Mouse (Mus musculus) E14TG2a.4 (cell line): ENCODE results near the gene Hoxa10.
A peak's percentile ranks its signal among the peaks of the same experiment; 100 is the strongest.

Source experiments
- H3K27me3 ChIP-seq: 2 replicates; pipeline ENCODE4 v1.6.1; 2014; ENCODE audit warnings: low read length, control low read depth; ENCODE audit not compliant: insufficient read depth
- H3K36me3 ChIP-seq: 2 replicates; pipeline ENCODE4 v1.6.1; 2014; ENCODE audit warnings: low read length, control low read depth; ENCODE audit not compliant: insufficient read depth
- H3K4me1 ChIP-seq: replicated peaks from 2 replicates; pipeline ENCODE4 v1.6.1; 2014; ENCODE audit warnings: low read depth, low read length, control low read depth
- H3K4me3 ChIP-seq: replicated peaks from 2 replicates; pipeline ENCODE4 v1.5.1; 2014; ENCODE audit warnings: mild to moderate bottlenecking, low read length
- H3K9me3 ChIP-seq: 2 replicates; pipeline ENCODE4 v1.6.1; 2014; ENCODE audit warnings: low read length, control low read depth
- CTCF ChIP-seq: conservative IDR thresholded peaks from 2 replicates; pipeline ENCODE4 v1.5.1; 2014; ENCODE audit warnings: low read length
- NANOG ChIP-seq: IDR thresholded peaks from 2 replicates; pipeline ENCODE4 v1.6.1; 2014; ENCODE audit warnings: borderline replicate concordance, low read length, mixed read lengths
- POU5F1 ChIP-seq: IDR thresholded peaks from 2 replicates; pipeline ENCODE4 v1.6.1; 2014; ENCODE audit warnings: low read length, borderline replicate concordance

Gene Hoxa10

DNA sequence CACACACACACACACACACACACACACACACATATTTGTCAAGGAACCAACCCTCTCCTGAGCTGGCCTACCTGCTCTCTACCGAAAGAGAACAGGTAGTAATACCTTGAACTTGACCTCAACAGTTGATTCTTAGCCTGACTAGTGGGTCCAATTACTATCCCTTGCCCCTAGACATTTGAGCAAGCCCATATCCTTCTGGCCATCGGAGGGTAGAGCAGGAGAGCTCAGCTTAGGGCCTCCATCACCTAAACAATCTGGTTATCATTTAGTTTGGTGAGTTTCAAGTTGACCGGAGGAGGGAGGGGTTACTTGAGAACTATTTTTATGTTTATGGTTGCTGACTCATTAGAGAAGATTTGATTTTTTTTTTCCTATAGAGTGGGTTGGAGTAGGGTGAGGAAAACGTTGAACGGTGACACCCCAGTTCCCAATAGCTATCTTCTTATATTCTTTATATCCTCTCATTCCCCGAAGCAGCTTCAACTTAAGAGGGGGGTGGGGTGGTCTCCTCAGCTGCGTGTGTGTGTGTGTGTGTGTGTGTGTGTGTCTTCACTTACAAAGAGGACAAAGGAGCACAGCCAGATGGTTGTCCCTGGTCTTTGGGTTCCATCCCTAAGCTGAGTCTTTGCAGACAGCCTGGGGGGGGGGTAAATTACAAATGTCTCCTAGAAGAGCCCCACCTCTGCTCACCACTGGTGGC lies 10.7 kb upstream of the Hoxa10 start:
- no peak for TF ChIP-seq NANOG
- no peak for TF ChIP-seq CTCF
- TF ChIP-seq POU5F1: no peak
- Histone ChIP-seq H3K4me3 (no peak overlapping the region), H3K9me3 (no peaks in the 10 kb centered on the region; the same call in 1 of the 2 replicates), H3K4me1 (peaks cover 54% of the 10 kb centered on the region), H3K27me3 (peaks cover 94% of the 10 kb centered on the region), H3K36me3 (no peaks in the 10 kb centered on the region)

DNA sequence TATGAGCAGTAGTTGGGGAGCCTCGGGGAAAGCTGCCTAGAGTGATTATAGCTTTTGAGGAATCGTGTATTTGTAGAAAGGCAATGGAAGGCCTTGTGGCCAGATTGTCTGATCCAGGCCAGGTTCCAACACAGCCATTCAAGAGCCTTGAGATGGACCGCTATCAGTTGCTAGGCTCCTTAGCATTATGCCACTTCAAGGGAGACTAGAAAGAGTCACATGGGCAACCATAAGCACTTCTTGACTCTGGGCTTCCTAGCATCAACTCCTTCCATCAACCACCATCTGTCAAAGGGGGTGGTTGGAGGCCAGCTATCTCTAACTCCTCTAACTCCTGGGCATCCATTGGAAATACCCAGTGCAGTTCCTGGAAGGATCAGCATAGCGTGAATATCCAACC lies 9.2 kb upstream of the Hoxa10 start:
- Histone ChIP-seq H3K36me3 (no peaks in the 10 kb centered on the region), H3K4me1 (peaks cover 67% of the 10 kb centered on the region)
- TF ChIP-seq CTCF: no peak
- no peak for TF ChIP-seq POU5F1
- no peak for TF ChIP-seq NANOG

DNA sequence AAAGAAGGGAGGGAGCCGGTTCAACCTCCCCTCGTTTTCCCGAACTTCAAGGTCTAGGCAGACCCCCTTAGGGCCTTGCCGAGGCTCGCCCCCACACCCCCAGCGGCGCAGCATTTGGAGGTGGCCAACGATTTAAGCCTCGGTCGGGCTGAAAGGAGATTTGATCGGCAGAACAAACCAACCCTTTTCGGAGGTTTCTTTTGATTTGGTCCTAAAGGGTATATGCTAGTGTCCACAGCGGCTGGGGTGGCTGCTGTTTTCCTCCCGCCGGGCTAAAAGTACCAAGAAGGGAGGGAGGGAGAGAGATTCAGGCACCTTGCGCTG lies 8.7 kb upstream of the Hoxa10 start:
- Histone ChIP-seq H3K4me1 (peaks cover 72% of the 10 kb centered on the region), H3K27me3 (peaks cover 98% of the 10 kb centered on the region), H3K9me3 (no peaks in the 10 kb centered on the region; the same call in 1 of the 2 replicates), H3K36me3 (no peaks in the 10 kb centered on the region), H3K4me3 (peak overlapping the region; percentile 43)
- no peak for TF ChIP-seq CTCF
- no peak for TF ChIP-seq NANOG
- TF ChIP-seq POU5F1: no peak

More for the DNA sequence above, 9.2 kb upstream of the Hoxa10 start:
- Histone ChIP-seq H3K9me3 (no peaks in the 10 kb centered on the region; the same call in 1 of the 2 replicates), H3K4me3 (peak overlapping the region; percentile 43; the same call in 1 of the 2 replicates), H3K27me3 (peaks cover 98% of the 10 kb centered on the region)

DNA sequence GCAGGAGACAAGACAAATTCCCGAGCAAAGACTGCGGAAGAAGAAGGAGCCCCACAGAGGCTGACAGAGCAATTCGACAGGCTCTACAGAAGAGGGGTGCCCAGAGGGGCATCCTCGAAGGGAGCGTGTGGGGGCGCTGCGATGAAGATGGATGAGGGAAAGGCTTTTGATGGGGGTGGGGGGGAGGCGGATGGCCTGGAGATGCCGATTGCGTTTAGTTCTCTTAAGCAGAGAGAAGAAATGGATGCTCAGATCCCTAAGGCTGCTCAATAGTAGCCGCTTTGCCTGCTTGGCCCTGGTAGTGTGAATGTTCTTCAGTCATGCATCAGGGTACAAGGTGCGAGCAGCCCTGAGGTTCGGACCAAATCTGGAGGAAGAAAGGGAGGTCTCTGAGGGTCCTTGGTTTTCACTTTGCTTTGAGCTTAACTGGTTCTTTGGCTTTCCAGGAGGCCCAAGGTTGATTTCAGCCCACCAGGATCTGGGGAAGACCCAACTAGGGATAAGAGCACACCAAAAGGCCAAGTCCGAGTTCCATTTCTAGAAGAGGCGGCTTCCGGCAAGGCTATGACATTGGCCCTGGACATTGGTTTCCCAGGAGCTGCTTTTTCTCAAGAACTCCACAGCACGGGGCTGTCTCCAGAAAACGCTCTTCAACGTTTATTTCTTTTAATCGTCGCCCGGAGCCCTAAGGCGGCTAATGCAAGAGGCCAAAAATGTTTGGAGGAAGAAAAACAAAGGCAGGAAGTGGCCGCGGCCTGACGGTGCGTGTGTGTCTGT lies 8.2 kb upstream of the Hoxa10 start:
- H3K9me3 ChIP-seq: no peaks in the 10 kb centered on the region; the same call in 1 of the 2 replicates
- no peaks in the 10 kb centered on the region for H3K36me3 ChIP-seq
- H3K4me1 ChIP-seq: peaks cover 70% of the 10 kb centered on the region
- peaks cover 98% of the 10 kb centered on the region for H3K27me3 ChIP-seq
- peak overlapping the region; percentile 43; the same call in 1 of the 2 replicates for H3K4me3 ChIP-seq
- TF ChIP-seq NANOG: no peak
- TF ChIP-seq POU5F1: no peak
- TF ChIP-seq CTCF: no peak

DNA sequence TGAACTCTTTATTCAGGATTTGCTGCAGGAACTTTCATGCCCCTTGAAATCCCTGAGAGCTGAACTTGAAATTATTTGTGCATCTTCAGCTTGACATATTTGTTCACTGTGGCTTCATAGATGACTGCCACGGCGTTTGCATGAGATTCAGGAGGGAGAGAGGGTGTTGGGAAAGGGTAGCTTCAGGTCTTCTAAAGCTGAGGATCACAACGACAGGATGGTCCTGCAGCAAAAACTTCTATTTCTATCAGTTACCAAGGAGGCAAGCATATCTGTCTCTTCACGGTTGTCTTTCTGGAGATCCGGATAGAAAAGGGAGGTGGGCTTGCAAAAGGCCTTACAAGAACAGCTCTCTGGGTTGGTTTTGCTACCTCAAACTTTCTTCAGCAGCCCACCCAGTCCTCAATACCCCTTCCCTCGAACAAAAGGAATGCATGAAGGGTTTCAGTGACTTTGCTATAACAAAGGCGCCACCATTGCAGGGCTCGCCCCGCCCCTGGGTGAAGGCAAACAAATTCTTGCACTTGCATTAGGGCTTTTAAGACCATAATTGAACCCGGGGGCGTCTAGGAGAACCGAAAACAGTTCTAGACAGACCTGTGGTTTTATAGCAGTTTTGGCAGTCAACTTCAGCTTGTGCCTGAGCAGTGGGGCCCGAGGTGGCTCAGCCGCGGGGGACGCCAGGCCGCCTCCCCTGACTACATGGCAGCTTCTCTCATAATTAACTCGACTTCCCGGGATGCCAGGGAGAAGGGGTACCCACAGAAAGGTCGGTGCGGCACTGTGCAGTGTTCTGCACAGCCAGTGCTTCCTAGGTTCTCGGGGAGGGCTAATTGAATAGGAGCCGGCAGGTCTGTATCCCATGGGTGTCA lies 7.3 kb upstream of the Hoxa10 start:
- no peak for TF ChIP-seq POU5F1
- no peak for TF ChIP-seq CTCF
- TF ChIP-seq NANOG: no peak
- peaks cover 70% of the 10 kb centered on the region for H3K4me1 ChIP-seq

DNA sequence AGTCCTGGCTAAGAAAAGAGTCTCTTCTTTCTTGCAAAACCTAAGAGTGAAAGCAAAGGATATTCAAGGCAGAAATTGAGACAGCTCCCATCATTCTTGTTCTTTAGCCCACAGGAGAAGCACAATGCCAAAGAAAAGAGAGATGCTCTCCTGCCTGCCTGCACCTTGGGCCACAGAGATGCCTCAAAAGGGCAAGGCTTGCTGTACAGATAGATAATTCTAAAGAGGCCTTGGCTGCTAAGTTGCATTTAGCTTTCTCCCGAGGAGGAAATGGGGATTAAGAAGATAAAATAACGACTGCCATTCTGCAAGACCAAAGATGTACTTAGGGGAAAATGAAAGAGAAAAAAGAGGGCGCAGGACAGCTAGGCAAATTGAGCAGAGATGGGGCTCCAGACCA lies 6.3 kb upstream of the Hoxa10 start:
- Histone ChIP-seq H3K4me1 (peaks cover 68% of the 10 kb centered on the region), H3K36me3 (no peaks in the 10 kb centered on the region), H3K27me3 (peaks cover 98% of the 10 kb centered on the region), H3K9me3 (no peaks in the 10 kb centered on the region; the same call in 1 of the 2 replicates), H3K4me3 (no peak overlapping the region)
- TF ChIP-seq POU5F1 (no peak), NANOG (no peak), CTCF (no peak)

More for the DNA sequence above, 7.3 kb upstream of the Hoxa10 start:
- Histone ChIP-seq H3K27me3 (peaks cover 98% of the 10 kb centered on the region), H3K4me3 (0 out of 2 replicates have a peak overlapping the region, but pooled peaks have one; percentile 13), H3K9me3 (no peaks in the 10 kb centered on the region; the same call in 1 of the 2 replicates), H3K36me3 (no peaks in the 10 kb centered on the region)

DNA sequence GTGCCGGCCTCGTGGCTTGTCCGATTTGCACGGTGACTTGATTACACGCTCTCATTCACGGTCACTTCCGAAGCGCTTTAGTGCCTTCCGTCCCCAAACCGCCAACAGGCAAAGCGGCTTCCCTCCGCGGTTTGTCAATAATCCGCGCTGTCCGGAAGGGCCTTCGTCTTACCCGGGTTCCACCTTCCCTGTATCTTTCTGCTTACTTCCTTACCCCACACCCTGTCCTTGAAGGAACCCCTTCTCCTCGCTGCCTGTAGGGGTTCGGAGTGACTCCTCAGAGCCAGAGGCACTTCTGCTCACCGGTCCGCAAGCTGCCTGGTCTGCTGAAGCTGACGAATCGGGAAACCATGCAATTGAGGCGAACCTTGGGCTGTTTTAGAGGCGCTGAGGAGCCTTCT lies 5.7 kb upstream of the Hoxa10 start:
- Histone ChIP-seq H3K36me3 (no peaks in the 10 kb centered on the region), H3K27me3 (peaks cover 98% of the 10 kb centered on the region), H3K4me3 (peak overlapping the region; percentile 44), H3K9me3 (no peaks in the 10 kb centered on the region; the same call in 1 of the 2 replicates), H3K4me1 (peaks cover 69% of the 10 kb centered on the region)
- TF ChIP-seq POU5F1 (no peak), NANOG (no peak), CTCF (no peak)

DNA sequence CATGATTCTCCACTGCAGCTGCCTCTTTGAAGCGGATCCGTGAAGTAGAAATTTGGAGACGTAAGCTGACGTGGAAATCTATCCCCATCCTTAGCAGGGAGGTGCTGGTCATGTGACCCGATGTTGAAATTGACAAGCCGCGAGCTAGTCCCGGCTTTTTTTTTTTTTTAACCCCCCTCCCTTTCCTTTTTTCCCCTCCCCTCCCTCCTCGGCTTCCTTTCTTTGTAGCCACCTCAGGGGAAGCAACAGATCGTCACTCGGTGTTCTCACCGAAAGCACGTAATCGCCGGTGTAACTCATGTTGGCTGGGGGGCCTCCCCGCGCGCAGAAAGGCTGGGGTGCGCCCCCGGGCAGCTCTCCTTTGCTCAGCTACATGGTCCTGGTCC lies 5.1 kb upstream of the Hoxa10 start, which contains the start of gene Hoxa11:
Gene Hoxa11 (minus strand): TSS at position 54 of the 386 bp plus-strand sequence.
- Histone ChIP-seq H3K4me3 (peak within 1 kb of the TSS; percentile 44), H3K36me3 (no peaks in the 10 kb centered on the region), H3K9me3 (peaks cover 2% of the 10 kb centered on the region; the same call in 1 of the 2 replicates), H3K27me3 (peaks cover 98% of the 10 kb centered on the region), H3K4me1 (peaks cover 76% of the 10 kb centered on the region)
- TF ChIP-seq NANOG (no peak), CTCF (no peak), POU5F1 (no peak)
